Mouse (Mus musculus): ENCODE data around the gene Clec11a. TPM values are rescaled to one million over a fixed set of nuclear protein-coding genes. Genes with fewer than 3 reads are reported as not detected.

Gene Clec11a
- polyA plus RNA-seq, 1 experiment: 2.4 TPM

GRCm38 (mm10) chr7:44290986-44291385 lies 15.7 kb downstream of the Clec11a start:
- Histone ChIP-seq H3K27me3 (ENCODE audit: control insufficient read depth, insufficient read depth, low read length) (no peaks in the 10 kb centered on the region), H3K4me3 (replicated peaks; ENCODE audit: insufficient read depth, low read depth, low read length) (no peak overlapping the region), H3K27ac (ENCODE audit: insufficient read depth, low read length) (no peak overlapping the region), H3K4me1 (ENCODE audit: control insufficient read depth, insufficient read depth, low read length) (no peaks in the 10 kb centered on the region)
- TF ChIP-seq POLR2A (IDR thresholded peaks at IDR 0.05; ENCODE audit: borderline replicate concordance, insufficient read depth, low read length) (no peak), CTCF (IDR thresholded peaks at IDR 0.05; ENCODE audit: borderline replicate concordance, insufficient read depth, low read depth, low read length) (no peak)
- 76% methylated on average over 4 of the region's 4 CpGs for WGBS
- no peak for DNase-seq

- H3K27me3 ChIP-seq (ENCODE audit: control insufficient read depth, insufficient read depth, low read length): no peaks in the 10 kb centered on the region
- no peak for DNase-seq
- 80% methylated on average over 7 of the region's 7 CpGs for WGBS
- no peak for TF ChIP-seq POLR2A (IDR thresholded peaks at IDR 0.05; ENCODE audit: borderline replicate concordance, insufficient read depth, low read length)
- TF ChIP-seq CTCF (IDR thresholded peaks at IDR 0.05; ENCODE audit: borderline replicate concordance, insufficient read depth, low read depth, low read length): no peak
- H3K4me1 ChIP-seq (ENCODE audit: control insufficient read depth, insufficient read depth, low read length): no peaks in the 10 kb centered on the region
- no peak overlapping the region for H3K4me3 ChIP-seq (replicated peaks; ENCODE audit: insufficient read depth, low read depth, low read length)
- no peak overlapping the region for H3K27ac ChIP-seq (ENCODE audit: insufficient read depth, low read length)
Measured at GRCm38 (mm10) chr7:44287760-44288159, 18.9 kb downstream of the Clec11a start.

GRCm38 (mm10) chr7:44281586-44281985 lies 25.1 kb downstream of the Clec11a start:
- TF ChIP-seq POLR2A (IDR thresholded peaks at IDR 0.05; ENCODE audit: borderline replicate concordance, insufficient read depth, low read length) (no peak), CTCF (IDR thresholded peaks at IDR 0.05; ENCODE audit: borderline replicate concordance, insufficient read depth, low read depth, low read length) (no peak)
- no peak for DNase-seq
- no peak overlapping the region for H3K27ac ChIP-seq (ENCODE audit: insufficient read depth, low read length)
- H3K4me1 ChIP-seq (ENCODE audit: control insufficient read depth, insufficient read depth, low read length): no peaks in the 10 kb centered on the region
- no peaks in the 10 kb centered on the region for H3K27me3 ChIP-seq (ENCODE audit: control insufficient read depth, insufficient read depth, low read length)
- no peak overlapping the region for H3K4me3 ChIP-seq (replicated peaks; ENCODE audit: insufficient read depth, low read depth, low read length)
- 42% methylated on average over 7 of the region's 7 CpGs for WGBS

GRCm38 (mm10) chr7:44280959-44281358 lies 25.7 kb downstream of the Clec11a start:
- WGBS: 65% methylated on average over 1 of the region's 1 CpGs
- Histone ChIP-seq H3K27me3 (ENCODE audit: control insufficient read depth, insufficient read depth, low read length) (no peaks in the 10 kb centered on the region), H3K27ac (ENCODE audit: insufficient read depth, low read length) (no peak overlapping the region), H3K4me3 (replicated peaks; ENCODE audit: insufficient read depth, low read depth, low read length) (no peak overlapping the region), H3K4me1 (ENCODE audit: control insufficient read depth, insufficient read depth, low read length) (no peaks in the 10 kb centered on the region)
- TF ChIP-seq CTCF (IDR thresholded peaks at IDR 0.05; ENCODE audit: borderline replicate concordance, insufficient read depth, low read depth, low read length) (no peak), POLR2A (IDR thresholded peaks at IDR 0.05; ENCODE audit: borderline replicate concordance, insufficient read depth, low read length) (no peak)
- no peak for DNase-seq

GRCm38 (mm10) chr7:44277250-44277622 lies 29.5 kb downstream of the Clec11a start:
- Histone ChIP-seq H3K4me1 (ENCODE audit: control insufficient read depth, insufficient read depth, low read length) (no peaks in the 10 kb centered on the region), H3K27me3 (ENCODE audit: control insufficient read depth, insufficient read depth, low read length) (no peaks in the 10 kb centered on the region), H3K27ac (ENCODE audit: insufficient read depth, low read length) (no peak overlapping the region), H3K4me3 (replicated peaks; ENCODE audit: insufficient read depth, low read depth, low read length) (no peak overlapping the region)
- peak; percentile 64 to 74 for DNase-seq
- 45% methylated on average over 2 of the region's 2 CpGs for WGBS
- TF ChIP-seq CTCF (IDR thresholded peaks at IDR 0.05; ENCODE audit: borderline replicate concordance, insufficient read depth, low read depth, low read length) (peak; percentile 83), POLR2A (IDR thresholded peaks at IDR 0.05; ENCODE audit: borderline replicate concordance, insufficient read depth, low read length) (no peak)

DNA sequence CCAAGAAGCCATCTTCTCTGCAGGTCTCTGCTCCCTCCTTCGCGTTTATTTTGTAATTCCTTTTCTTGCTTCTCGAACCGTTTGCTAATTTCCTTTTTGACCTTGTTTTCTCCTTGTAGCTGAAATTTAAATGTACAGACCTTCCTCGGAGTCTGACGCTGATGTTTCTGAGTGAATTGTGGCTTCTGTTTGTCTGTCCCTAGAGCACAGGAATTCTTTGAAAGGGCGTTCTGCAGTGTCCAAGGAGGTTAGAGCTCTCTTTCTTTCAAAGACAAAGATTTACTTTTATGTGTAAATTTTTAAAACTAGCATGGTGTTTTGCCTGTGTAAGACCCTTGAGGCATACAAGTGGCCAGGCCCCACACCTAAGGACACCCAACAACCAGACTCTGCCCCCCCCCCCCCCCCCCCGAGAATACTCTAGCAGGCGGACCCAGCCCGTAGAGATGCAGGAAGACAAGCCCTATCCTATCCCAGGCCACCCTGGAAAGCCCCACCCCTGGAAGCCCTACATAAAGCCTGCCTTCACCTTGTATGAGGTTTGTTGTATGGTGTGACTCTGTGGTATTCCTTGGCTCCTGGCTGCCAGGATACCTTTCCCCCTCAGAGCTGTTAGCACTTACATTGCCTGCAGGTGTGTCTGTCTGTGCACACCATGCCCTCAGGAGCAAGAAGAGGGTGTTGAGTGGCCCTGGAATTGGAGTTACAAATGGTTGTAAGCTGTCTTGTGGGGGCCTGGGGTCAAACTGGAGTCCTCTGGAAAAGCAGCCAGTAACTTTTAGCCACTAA lies 30.0 kb downstream of the Clec11a start:
- Histone ChIP-seq H3K27me3 (ENCODE audit: control insufficient read depth, insufficient read depth, low read length) (no peaks in the 10 kb centered on the region), H3K27ac (ENCODE audit: insufficient read depth, low read length) (no peak overlapping the region), H3K4me1 (ENCODE audit: control insufficient read depth, insufficient read depth, low read length) (no peaks in the 10 kb centered on the region), H3K4me3 (replicated peaks; ENCODE audit: insufficient read depth, low read depth, low read length) (no peak overlapping the region)
- no peak for DNase-seq
- TF ChIP-seq POLR2A (IDR thresholded peaks at IDR 0.05; ENCODE audit: borderline replicate concordance, insufficient read depth, low read length) (no peak), CTCF (IDR thresholded peaks at IDR 0.05; ENCODE audit: borderline replicate concordance, insufficient read depth, low read depth, low read length) (no peak)
- WGBS: 71% methylated on average over 10 of the region's 10 CpGs

GRCm38 (mm10) chr7:44275546-44275945 lies 31.2 kb downstream of the Clec11a start:
- WGBS: 71% methylated on average over 3 of the region's 3 CpGs

DNA sequence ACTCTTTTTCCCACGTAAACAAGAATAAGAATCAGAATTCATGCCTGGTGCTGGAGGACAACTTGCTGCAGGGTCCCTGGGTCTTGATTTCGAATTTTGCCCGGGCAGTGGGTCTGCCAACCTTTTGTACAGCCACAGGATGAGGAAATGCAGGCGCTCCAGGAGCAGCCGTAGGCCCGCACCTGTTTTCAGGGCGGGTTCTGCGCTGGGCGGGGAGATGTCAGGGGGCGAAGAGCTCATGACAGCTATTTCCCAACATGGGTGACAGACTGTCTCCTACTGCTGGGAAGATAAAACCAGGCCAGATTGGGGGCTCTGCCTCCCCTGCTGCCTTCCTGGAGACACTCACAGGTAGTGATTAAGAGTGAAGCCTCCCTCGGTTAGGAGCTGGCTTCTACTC lies 32.6 kb downstream of the Clec11a start:
- 67% methylated on average over 11 of the region's 11 CpGs for WGBS
- Histone ChIP-seq H3K4me3 (replicated peaks; ENCODE audit: insufficient read depth, low read depth, low read length) (no peak overlapping the region), H3K27ac (ENCODE audit: insufficient read depth, low read length) (no peak overlapping the region), H3K4me1 (ENCODE audit: control insufficient read depth, insufficient read depth, low read length) (no peaks in the 10 kb centered on the region), H3K27me3 (ENCODE audit: control insufficient read depth, insufficient read depth, low read length) (no peaks in the 10 kb centered on the region)
- no peak for DNase-seq
- TF ChIP-seq CTCF (IDR thresholded peaks at IDR 0.05; ENCODE audit: borderline replicate concordance, insufficient read depth, low read depth, low read length) (no peak), POLR2A (IDR thresholded peaks at IDR 0.05; ENCODE audit: borderline replicate concordance, insufficient read depth, low read length) (no peak)

More at GRCm38 (mm10) chr7:44275546-44275945, 31.2 kb downstream of the Clec11a start:
- Histone ChIP-seq H3K27me3 (ENCODE audit: control insufficient read depth, insufficient read depth, low read length) (no peaks in the 10 kb centered on the region), H3K4me3 (replicated peaks; ENCODE audit: insufficient read depth, low read depth, low read length) (no peak overlapping the region), H3K4me1 (ENCODE audit: control insufficient read depth, insufficient read depth, low read length) (no peaks in the 10 kb centered on the region), H3K27ac (ENCODE audit: insufficient read depth, low read length) (no peak overlapping the region)
- TF ChIP-seq POLR2A (IDR thresholded peaks at IDR 0.05; ENCODE audit: borderline replicate concordance, insufficient read depth, low read length): no peak
- peak; percentile 8; the same call in 1 of the 2 replicates for TF ChIP-seq CTCF (IDR thresholded peaks at IDR 0.05; ENCODE audit: borderline replicate concordance, insufficient read depth, low read depth, low read length)
- no peak for DNase-seq
